Mouse (Mus musculus) E14TG2a.4 (cell line): Measurements from ENCODE around the gene Unc45b.

Source experiments
- CTCF ChIP-seq: conservative IDR thresholded peaks from 2 replicates; pipeline ENCODE4 v1.5.1; 2014; ENCODE audit warnings: low read length
- POU5F1 ChIP-seq: IDR thresholded peaks from 2 replicates; pipeline ENCODE4 v1.6.1; 2014; ENCODE audit warnings: low read length, borderline replicate concordance

- TF ChIP-seq CTCF (no peak), POU5F1 (no peak)
Observed at GRCm38 (mm10) chr11:82933186-82933585, 22.8 kb downstream of the Unc45b start.
